Mouse (Mus musculus) adipocyte (in vitro differentiated cells): ENCODE results near the gene Pear1.
A peak's percentile ranks its signal among the peaks of the same experiment; 100 is the strongest.

ENCODE experiments used
- DNase-seq: peaks from one replicate; pipeline ENCODE4 v3.0.0-alpha.2; 2016; ENCODE audit warnings: low spot score

Gene Pear1

DNA sequence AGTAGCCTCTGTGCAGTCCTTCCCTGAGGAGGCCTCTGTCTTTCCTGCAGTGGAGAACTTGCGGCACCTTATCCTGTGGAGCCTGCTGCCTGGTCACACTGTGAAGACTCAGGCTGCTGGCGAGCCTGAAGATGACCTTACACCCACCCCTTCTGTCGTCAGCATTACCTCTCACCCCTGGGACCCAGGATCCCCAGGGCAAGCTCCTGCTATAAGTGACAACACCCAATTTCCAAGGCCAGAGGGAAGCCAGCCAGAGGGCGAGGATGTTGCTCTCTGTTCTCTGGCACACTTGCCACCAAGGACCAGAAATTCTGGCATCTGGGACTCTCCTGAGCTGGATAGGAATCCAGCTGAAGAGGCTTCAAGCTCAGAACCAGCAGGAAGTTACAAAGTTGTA lies 91.0 kb downstream of the Pear1 start:
- DNase-seq, result peak; percentile 46

DNA sequence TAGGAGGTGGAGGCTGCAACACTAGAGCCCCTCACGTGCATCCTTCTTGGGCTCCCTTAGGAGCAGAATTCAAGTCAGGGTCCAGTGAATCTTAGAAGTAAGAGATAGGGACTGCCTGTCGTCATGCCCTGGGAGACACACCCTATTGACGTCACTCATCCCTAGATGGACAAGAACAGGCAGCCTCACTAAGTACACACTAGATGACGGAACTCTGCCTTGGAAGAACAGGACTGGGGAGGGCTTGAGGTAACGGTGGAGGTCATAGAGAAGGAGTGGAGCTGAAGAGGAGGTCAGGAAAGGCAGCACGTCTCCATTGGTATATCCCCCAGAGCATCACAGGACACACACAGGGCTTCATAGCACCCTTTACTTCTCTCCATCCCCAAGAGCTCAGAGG lies 95.4 kb downstream of the Pear1 start:
- no peak for DNase-seq

DNA sequence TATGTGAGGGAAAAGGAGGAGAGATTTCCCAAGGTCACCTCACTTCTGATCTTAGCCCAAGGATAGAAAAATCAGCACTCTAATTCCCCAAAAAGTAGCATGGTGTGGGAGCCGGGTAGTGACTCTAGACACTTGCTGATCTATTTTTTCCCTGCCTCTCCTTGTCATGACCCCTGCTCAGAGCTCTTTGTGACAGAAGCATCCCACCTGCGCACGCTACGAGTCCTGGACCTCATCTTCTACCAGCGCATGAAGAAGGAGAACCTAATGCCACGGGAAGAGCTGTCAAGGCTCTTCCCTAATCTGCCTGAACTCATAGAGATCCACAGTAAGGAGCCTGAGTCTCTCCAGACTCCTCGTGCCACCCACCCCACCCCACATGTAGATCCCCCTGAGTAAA lies 97.9 kb downstream of the Pear1 start:
- no peak for DNase-seq

DNA sequence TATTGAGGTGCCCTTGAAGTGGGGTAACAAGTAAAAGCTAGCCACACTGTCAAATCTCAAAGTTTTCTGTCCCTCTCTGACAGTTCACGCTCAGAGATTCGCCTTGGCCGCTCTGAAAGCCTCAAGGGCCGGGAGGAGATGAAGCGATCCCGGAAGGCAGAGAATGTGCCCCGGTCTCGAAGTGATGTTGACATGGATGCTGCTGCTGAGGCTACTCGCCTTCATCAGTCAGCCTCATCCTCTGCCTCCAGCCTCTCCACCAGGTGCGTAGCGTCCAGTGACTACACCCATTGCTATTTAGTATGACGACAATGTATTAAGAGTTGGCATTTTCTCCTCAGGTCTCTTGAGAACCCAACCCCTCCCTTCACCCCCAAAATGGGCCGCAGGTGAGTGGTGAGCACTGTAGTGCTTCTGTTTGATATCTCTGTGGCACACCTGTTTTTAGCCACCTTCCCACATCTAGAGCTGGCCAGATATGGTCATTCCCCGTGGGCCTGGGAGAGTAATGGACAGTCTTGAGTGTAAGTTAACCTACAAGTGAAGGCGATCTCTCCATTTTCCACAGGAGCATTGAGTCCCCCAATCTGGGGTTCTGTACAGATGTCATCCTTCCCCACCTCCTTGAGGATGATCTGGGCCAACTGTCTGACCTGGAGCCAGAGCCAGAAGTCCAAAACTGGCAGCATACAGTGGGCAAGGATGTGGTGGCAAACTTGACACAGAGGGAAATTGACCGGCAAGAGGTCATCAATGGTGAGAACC lies 98.5 kb downstream of the Pear1 start:
- DNase-seq, result no peak

DNA sequence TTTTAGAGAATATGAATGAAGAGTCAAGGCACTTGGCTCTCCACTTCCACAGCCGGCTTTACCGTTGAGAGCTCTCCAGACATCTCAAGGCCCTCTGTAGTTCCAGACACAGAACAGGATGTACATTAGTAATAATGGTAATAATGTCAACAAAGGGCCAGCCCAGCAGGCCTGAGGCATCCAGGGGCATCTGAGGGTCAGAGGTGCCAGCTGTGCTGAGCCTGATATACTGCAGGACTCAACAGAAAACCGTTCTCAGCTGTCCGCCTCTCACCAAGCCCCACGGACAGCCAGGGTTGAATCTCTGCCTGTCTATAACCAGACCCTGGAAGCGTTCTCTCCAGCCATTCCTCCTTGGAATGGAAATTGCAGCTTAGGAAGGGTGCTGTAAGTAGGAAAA lies 99.5 kb downstream of the Pear1 start:
- no peak for DNase-seq

DNA sequence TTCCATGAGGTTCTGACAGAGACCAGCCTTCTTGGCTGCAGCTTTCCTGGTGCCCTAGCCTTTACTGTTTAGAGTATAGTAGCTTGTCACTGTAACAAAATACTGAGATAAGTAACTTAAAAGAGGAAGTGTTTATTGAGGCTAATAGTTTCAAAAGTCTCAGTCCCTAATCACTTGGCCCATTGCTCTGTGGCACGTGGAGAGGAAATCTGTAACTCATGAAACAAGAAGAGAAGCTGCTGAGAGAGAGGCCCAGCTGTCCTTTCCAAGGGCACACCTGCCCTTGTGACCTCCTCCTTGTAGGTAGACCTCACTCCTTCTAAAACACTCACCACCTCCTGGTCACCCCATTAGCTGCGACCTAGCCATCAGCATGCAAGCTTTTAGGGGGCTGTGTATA lies 105.6 kb downstream of the Pear1 start:
- DNase-seq, result no peak
